Mouse (Mus musculus): ENCODE measurements around the gene Pkd1l2. TPM values are rescaled to one million over a fixed set of nuclear protein-coding genes. Genes with fewer than 3 reads are reported as not detected.

Pkd1l2 gene
- under 1 TPM; 0.31 to 0.74 TPM for polyA plus RNA-seq (2017; shearing (Covaris generic))

DNA sequence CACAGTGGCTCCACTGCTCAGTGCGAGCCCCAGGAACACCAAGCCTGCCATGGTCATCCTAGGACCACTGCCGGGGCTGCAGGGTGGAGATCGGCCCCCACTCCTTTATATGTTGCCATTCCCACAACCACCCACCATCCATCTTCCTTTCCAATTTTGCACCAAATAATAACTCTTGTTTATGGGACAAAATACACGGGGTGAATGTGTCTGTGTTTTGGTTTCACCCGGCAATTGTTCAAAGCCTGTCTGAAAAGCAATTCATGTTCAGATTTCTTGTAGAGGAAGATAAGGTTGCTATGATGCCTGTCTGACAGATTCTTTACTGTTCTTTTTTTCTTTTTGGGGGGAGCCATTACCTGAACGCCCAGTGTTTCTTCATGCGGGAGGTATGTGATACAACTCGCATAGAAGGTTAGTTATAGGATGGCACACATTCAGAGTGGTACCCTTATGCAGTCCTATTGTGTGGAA is at the start of gene Pkd1l2:
Gene Pkd1l2 (minus strand): TSS at position 51 of the 474 bp plus-strand sequence.
- no peak for ATAC-seq

DNA sequence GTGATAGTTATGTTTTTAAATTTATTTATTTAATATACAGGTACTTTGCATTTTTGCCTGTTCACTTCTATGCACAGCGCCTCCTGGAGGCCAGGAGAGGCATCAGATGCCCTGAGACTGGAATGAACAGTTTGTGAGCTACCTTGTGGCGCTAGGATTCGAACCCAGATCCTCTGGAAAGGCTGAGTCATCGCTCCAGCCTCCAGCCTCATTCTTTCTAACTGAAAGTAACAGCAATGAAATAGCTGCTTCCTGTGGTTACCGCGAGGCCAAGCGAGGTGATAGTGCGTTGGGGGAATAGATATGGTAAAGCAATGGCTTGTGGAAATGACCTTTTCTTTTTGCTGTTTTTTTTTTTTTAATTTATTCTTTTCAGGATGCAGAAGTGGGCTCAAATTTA is 44.8 kb upstream of the Pkd1l2 start:
- no peak for ATAC-seq

DNA sequence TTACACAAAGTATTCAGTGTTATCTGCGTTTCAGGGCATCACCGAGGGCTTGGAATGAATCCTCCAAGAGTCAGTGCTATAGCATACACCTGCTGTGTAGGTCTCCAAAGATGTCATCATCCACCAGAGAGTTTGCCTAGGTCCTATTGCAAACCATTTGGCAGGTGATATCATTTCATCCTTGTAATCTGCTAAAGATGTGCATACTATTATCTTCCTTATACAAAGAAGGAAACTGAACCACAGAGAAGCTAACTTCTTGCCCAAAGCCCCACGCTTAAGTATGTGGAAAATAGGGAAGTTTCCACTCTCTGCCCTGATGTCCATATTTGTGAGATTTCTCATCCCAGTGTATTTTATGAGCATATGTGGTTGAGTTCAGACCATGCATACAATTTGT is 44.2 kb upstream of the Pkd1l2 start:
- no peak for ATAC-seq

DNA sequence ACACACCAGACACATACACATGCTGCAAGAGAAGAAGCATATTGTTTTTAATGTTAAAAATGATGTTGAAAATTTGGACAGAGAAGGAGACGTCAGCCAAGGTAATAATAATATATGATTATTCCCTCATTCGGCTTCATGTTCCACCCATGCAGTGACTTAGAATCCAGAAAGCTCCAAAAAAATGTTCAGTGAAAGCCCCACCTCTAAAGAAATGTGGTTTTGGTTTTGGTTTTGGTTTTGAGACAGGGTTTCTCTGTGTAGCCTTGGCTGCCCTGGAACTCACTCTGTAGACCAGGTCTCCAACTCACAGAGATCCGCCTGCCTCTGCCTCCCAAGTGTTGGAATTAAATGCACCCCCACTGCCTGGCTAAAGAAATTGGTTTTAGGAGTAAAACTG is 43.6 kb upstream of the Pkd1l2 start:
- no peak for ATAC-seq

DNA sequence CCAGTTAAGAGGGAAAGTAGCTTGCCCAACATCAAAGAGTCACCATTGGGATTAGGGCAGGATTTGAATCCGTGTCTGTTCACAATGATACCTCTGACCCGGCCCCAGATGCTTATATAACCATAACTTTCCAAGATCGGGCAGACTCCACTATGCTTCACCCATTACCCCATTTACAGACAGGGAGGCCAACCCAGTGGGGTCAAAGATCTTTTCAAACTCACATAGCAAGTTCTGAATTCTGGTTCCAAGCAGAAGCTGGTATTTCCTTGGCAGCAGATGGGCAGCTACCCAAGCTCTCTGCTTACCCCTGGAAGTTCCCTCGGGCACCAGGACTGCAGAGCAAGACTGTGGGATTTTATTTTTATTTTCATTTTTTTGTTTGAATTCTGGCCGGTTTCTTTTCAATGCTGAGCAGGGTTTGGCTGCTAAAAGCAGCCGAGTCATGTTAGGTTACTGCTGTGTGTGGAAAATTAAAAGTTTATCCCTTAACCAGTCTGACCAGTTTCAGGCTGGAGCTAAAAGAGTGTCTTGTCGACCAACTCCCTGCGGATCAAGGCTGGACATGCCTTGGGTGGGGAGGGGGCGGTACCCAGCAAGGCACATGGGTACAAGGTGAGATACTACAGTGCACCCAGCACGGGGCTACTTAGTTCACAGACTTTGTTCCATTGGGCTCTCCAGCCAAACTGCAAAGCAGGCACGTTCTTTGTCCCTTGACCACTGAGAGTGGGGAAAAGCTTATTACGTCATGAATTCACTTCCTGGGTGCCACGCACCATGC is 41.8 kb upstream of the Pkd1l2 start:
- ATAC-seq = no peak

DNA sequence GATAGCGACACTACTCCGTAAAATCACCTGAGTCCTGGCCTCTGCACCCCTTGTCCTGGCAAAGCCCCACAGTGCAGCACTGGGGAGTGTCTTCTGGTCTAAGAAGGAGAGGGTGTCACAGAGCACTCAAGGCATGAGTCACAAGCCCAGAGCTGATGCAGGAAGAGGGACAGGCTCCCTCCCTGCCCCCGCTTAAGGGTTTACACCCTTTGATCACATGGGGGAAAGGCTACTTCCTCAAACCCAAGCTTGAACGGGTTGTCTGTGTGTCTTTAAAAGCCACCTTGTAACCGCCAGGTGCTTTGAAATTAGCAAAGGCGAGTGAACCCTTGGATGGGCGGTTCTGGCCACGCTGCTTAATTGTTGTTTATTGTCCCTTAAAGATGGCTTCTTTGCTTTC is 39.0 kb upstream of the Pkd1l2 start:
- ATAC-seq = no peak

DNA sequence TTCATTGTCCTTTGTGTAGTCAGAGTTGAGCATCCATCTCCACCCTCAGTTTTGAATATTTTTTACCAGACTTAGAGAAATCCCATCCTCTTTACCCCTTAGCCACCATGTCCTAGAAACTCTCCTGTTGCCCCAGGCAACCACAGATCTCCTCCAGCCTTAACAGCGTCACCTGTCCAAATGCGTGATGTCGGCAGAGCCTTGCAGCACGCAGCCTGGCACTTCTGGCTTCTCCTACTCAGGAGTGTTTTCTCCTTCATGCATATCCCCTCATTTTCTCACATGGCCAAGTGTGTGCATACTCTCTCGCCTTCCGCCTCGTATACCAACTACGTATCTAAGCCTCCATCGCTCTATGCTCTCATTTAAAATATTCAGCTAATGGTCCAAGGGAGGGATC is 36.2 kb upstream of the Pkd1l2 start:
- no peak for ATAC-seq

DNA sequence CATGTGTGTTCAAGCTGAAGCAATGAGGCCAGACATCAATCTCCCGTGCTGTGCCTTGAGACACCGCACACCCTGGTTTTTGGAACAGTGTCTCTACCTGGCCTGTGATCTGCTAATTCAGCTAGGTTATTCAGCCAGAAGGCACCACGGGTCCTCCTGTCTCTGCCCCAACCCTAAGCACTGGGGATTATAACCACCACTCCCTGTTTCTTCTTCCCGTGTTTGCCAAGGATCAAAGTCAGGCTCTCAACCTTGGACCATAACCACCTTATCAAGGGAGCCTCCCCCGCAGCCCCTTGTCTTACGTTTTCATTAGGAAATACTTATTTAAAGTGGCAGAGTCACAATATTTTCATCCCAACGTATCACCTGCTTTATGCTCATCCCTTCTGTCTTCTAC is 34.3 kb upstream of the Pkd1l2 start:
- ATAC-seq = no peak

DNA sequence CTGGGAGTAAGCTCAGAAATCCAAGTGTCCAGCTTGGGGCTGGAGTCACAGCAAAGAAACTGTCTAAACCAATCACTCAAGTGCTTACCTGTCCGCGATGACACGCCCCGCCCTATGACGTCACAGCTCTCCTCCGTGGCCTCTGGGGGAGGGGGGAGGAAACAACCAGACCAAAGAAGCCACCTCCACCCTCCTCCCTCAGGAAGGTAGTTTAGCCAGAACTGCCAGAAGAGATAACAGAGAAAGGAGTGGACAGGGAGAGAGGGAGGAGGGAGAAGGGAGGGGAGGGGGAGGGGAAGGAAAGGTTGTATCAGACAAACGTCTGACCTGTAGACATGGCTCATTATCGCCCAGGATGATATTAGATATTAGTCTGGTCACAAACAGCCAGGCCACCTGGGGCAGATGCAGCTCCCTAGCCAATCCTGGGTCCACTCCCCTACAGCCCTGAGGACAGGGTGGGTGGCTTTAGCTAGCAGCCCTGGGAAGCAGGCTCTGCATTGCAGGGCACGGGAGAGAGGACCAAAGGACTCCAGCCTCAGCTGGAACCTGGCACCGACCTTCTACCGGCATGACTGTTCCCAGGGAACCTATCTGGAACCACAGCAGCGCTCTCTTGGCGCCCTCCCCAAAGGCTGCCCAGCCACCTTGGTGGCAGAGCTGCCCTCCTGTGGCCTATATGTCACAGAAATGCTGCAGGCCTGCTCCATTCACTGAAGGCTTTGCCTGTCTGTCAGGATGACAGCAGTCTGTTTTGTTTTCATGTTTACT is 33.6 kb upstream of the Pkd1l2 start:
- ATAC-seq = no peak

DNA sequence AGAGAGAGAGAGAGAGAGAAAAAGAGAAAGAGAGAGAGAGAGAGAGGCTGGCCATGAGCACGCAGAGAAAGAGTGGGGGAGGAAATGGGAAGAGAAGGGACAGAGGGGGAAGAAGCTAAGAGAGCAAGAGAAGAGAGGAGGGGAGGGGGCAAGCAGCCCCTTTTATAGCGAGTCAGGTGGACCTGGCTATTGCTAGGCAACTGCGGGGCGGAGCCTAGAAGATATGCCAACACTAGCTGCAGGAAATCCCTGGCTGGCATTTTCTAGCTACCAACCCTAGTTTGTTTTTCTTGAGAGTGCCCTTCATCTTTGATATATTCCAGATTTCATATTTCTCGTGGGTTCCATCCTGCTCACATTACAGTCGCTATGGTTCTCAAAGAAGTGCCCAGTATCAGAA is 32.8 kb upstream of the Pkd1l2 start:
- no peak for ATAC-seq

DNA sequence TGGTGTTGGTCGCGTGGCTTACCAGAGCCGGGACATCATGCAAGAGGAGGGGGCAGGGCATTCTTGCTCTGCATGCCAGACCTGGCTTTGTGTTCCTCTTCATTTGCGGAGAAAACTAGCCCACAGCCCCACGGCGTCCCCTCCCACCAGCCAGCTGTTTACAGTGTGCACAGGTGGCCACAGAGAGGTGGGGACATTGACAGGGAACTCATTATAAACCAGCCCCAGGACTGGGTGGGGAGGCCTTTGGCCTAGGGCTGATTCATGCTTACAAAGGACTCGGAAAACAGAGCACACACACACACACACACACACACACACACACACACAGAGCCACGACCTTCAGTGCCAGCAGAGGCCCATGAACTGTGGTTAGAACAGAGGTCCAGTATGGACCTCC is 30.0 kb upstream of the Pkd1l2 start:
- ATAC-seq = no peak

DNA sequence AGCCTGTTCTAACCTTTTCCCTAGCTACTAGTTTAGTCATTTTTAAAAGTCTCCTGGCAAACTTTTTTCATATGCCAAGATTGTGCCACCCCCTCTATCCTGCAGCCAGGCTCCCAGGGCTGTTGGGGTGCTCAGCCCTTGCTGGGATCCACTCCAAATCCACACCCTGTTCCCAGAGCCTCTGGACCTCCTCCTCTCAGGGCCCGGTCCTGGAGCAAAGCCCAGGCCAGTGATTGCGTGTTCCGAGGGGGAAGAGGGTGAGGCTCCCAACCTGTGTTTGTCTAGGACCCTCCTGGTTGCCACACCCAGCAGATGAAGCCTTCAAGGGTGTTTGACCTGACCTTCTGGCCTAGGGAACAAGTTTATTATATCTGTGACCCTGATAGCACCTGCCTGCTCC is 29.4 kb upstream of the Pkd1l2 start:
- ATAC-seq = no peak

DNA sequence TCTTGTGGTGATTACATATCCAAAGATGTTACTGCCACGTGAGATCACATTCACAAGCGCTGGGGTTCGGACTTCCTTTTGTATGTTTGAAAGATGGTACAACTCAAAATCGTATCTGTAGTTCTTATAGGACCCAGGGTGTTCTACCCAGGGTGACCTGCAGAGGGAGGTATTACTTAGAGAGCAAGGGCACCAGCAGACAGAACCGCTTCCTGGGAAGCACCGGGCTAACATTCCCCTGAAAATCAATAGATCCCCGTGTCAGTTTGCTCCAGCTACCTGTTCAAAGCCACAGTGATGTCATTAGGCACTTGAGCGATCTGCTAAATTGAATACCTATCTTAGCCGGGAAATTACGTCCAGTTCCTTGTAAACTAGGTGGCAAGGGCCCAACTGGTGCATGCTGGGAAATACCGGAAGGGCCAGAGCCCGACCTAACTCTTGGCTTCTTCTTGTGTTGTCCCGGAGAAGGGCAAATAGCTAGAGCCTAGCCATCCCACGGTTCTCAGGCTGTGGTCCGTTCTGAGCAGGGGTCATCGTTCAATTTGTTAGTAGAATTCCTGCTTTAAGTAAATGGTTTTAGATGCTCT is 27.6 kb upstream of the Pkd1l2 start:
- ATAC-seq = no peak

DNA sequence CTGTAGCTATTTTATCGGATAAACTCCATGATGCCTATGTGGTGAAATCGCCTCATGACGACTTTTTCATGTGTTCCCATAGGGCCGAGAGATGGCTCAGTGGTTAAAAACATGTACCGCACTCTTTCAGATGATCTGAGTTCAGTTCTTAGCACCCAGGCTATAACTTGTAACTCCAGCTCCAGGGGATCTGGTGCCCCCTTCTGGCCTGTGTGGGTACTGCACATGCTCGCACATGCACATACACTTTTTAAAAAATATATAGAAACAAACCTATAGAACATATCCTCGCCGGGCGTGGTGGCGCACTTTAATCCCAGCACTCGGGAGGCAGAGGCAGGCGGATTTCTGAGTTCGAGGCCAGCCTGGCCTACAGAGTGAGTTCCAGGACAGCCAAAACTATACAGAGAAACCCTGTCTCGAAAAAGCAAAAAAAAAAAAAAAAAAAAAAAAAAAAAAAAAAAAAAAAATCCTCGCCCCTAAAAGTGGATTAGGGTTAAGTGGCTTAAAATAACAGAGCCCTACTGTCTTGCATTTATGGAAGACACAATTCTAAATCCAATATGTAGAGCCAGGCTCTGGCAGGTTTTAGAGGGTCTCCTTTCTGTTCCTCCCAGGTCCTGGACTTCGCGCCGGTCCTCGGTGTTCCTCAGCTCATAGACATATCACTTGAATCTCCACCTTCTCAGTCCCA is 26.9 kb upstream of the Pkd1l2 start:
- no peak for ATAC-seq

DNA sequence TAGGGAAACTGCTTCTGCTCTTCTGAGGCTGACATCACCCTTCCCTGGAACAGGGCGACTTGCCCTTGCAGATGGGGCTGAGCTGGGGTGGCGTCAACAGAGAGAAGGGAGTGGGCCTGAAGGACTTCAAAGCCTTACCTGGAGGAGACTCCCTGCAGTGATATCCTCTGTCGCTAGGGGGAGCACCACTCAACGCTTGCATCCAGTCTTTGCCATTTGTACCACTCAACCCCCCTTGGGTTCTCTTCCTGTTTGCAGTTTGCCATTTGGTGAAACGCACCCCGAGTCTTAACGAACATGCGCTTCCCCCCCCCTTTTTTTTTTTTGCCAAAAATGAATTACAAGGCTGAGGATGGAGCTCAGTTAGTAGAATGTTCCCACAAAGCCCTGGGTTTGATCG is 25.3 kb upstream of the Pkd1l2 start:
- peak; percentile 63 for ATAC-seq

DNA sequence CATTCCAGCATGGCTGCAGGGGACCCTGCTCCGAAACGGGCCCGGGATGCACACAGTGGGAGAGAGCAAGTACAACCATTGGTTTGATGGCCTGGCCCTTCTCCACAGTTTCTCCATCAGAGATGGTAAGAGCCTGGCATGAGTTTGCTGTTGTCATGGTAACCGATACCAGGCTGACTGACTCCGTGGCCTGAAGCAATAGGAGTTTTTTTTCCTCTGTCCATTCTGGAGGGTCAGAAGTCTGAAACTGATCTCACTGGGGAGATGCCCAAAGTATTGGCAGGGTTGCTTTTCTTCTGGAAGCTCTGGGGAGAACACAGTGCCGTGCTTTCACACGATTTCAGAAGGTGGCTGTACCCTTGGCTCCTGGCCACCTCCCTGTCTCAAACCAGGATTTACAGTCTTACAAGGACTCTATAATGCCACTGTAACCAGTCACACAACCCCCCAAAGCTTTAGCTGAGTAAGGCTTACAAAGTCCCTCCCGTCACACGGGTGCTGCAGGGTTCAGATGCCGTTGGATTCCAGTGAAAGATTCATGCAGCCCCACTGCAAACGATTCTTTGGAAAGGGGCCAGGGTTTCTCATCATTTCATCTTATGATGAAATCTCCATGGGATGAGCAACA is 15.4 kb upstream of the Pkd1l2 start:
- no peak for ATAC-seq

DNA sequence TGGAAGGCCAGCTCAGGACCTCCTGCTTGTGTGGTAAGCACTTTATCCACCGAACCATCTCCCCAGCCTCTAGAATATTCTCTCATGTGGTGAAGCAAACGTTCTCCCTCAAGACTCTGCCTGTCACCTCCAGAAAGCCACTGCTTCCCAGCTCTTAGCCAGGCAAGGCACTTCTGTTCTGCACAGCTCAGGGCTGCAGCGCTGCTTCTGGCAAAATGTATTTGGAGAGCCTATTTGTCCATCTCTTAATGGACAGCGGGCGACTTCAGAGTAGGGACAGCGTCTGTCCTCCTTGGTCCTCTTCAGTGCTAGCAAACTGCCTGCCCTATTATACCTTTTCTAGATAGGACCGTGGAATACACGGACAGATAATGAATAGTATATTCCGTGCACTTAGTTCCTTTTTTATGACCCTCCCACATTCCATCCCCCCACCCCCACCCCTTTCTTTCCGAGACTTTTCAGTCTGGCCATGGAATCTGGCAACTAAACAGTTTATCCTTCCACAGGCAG is 14.9 kb upstream of the Pkd1l2 start:
- ATAC-seq = no peak

DNA sequence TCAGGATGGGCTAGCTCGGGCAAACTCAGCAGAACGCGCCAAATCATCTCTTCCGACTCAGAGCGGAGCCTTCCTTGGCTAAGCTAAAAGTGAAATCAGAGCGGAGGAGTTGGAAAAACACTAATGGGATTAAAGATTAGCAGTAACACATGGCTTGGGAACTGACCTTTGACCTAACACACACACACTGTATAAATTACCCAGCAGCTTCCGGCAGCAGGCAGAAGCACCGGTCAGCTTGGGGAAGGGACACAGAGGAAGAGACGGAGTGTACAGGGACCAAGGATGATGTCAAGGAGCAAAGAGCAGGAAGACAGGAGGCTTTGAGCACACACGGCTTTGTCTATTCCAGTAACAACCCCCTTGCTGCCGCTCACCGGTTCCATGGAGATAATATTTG is 13.4 kb upstream of the Pkd1l2 start, which contains the start of gene Bco1:
Gene Bco1 (plus strand): TSS at position 208 of the 400 bp plus-strand sequence.
- ATAC-seq = no peak

DNA sequence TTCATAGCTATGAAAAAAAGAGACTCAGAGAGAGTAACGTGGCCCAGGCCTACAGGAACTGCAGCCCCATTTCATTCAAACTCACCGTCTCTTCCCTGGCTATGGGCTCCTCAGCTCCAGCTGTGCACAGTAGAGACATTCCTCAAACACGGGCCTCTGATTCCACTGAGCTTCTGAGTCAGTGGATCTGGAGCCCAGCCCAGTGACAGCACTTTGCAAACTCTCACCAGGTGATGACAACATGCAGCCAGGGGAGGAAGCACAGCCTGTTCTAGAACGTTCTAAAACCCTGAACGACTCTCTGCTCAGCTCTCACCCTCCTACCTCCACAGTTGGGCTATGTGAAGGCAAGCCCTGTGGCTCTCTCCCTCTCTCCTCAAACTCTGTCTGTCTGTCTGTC is 11.8 kb upstream of the Pkd1l2 start:
- ATAC-seq = no peak

DNA sequence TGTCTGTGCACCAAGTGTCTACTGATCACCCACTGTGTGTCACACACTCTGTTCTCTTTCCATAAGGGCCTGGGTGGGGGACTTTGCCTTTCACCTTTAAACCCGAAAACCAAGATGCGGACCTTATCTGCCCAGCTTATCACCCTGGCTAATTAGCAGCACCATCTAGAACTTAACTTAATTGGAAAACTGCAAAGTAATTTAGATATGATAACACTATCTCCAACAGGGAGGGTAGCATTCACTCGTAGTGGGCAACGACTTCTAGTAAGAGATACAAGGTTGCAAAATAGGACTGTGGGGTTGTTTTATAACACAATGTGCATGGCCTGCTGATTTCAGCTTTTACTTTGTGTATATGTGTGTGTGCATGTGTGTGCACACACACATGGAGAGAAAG is 7.6 kb upstream of the Pkd1l2 start:
- ATAC-seq = no peak

DNA sequence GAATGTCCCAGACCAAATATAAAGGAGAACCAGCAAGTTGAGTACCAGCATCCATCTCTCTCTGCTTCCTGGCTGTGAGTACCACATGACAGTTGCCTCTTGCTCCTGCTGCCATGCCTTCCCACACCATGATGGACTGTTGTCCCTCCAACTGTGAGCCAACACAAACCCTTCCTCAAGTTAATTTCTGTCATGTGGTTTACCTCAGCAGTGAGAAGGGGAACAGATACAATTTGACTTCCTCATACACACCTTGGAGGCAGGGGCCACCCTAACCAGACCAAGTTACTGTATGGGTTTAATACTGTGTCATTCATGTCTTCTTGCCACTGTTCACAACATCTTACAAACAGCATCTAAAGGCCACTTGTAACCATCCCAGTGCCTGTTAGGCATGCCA is 4.8 kb upstream of the Pkd1l2 start:
- no peak for ATAC-seq

DNA sequence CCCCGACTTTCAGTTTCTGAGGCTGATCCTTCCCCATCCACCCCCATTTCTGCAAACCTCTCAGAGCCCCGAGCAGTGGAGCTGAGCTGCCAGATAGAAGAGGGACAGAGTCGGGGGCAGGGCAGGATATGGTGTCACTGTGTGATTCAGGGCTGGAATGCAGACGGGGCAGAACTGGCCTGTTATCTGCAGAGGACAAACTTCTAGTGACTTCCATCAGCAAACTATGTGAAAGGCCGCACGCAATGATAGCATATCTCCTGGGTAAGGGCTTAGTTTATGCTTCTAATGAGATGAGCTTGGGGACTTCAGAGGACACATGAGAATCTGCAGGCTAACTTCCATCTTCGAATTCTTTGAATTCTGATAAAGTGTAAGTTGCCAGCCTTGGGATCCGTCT is 3.3 kb upstream of the Pkd1l2 start:
- no peak for ATAC-seq
